Mouse (Mus musculus): ENCODE results near the gene Ncoa7.
"Not testable (repeated sequence)": the region's sequence is repeated elsewhere in the genome, so short reads cannot be mapped to it uniquely, and the experiment has no call there.

Ncoa7 gene

DNA sequence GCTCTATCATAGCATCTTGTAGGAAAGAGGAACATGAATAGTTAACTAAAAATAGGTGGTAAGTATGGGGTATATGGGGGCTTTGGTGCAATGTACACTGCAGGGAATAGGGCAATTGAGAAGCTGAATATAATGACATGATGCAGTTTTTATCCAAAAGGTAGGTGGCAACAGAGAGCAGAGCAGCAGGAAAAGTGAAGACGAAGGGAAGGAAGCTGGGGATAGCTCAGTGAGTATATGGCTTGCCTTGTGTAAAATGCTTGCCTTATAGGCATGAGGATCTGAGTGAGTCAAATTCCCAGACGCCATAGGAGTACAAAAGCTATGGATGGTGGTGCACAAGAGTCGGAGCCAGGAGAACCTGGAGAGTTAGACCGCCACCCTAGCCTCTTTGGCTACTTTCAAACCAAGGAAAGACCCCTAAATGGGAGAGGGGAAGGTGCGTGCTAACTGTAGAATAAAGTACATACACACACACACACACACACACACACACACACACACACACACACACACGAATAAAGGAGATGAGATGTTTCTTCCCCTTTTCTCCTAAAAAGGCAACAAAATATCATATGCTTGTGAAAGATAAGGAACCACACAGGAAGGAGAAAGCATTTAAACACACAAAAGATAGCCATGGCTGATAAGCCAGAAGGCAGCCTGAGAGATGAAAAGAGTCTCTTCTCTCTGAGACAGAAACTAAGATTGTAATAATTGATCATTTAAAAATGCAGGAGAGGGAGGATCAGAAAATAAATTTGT lies 142.4 kb downstream of the Ncoa7 start:
- no peak for DNase-seq

DNA sequence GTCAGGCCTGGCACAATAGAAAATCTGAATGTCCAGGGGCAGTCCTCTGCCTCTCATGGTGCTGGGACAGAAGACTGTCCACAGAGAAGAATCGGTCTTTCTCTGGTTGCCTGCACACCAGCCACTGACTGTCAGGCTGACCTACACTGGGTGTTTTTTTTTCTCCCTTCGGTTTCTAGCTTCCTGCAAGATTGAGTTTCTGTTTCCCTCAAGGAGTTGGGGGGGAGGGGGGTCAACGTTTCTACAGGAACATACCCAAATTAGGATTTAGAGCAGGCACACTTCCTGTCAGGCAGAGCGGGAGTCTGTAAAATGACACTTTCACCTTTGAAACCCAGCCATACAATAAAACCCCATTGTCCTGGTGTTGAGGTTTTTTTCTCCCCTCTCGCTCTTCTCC lies 147.5 kb downstream of the Ncoa7 start:
- DNase-seq = no peak

DNA sequence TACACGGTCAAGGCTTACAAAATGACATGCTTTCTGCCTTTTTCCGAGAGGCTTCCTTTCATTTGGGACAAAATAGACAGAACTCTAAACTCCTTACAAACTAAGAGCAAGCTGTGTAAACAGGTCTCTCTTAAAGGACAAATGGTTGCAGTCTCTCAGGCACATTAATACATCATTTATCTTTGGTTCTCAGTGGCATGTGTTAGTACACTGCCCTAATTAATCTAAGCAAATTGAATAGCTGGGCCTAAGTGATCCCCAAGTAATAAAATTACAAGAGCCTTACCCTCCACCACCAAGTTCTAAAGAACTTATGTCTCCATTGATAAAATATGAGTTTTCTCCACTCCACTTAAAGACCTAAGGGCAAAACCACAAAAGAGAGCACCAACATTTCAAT lies 155.4 kb downstream of the Ncoa7 start:
- DNase-seq = no peak

DNA sequence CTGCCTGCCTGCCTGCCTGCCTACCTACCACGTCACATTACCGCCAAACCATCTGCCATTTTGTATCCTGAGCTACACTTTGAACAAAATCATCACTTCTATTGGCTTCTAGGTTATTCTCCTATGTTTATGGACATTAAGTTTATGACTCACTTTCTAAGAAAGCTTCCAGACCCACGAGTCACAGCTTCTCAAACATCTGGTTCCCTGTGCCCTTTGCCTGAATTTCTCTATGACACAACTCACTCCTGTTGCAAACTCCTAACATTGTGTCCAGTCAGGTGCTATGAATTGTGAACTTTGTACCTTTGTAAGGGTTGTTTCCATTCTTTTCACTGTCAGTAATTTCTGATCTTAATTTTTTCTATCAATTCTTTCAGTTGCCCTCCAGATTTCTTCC lies 164.9 kb downstream of the Ncoa7 start:
- DNase-seq = no peak

DNA sequence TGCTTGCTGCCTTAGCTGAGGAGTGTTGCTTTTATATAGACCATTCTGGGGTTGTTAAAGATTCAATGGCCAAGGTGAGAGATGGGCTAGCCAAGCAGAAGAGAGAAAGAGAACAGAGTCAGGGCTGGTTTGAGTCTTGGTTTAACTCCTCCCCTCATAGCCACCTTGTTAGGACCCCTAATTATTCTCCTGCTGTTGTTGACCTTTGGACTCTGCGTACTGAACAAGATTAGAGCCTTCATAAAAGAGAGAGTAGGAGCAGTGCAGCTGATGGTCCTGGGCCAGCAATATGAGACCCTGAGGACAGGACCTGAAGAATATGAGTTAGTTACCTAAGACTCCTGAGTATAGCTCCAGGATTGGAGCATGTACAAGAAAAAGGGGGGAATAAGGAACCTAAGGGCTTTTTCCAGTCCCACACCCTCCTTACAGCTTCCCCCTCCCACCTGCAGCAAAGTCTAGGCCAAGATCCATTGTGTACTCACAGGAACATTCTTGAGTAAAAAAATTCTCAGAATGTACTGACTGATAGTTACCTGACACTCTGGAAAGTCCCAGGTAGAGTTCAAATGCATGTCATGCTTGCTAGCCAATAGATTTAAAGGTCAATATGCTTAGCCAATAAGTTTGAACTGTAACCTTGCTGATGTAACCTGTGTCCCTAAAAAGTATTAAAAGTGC lies 166.5 kb downstream of the Ncoa7 start:
- not testable (repeated sequence) for DNase-seq

DNA sequence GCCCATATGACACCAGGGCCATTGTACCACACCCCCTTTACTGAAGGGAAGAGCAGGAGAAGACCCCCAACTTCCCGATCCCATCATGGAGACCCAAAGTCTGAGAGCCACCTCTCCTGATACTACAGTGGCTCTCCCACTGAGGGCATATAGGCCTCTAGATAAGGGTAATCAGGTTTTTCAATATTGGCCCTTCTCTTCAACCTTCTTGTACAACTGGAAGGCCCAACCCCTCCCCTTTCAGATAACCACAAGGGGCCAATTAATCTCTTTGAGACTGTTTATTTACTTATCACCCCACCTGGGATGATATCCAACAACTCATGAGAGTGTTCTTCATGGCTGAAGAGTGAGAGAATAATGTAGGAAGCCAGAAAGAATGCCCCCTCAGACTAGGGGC lies 170.4 kb downstream of the Ncoa7 start:
- DNase-seq = no peak

DNA sequence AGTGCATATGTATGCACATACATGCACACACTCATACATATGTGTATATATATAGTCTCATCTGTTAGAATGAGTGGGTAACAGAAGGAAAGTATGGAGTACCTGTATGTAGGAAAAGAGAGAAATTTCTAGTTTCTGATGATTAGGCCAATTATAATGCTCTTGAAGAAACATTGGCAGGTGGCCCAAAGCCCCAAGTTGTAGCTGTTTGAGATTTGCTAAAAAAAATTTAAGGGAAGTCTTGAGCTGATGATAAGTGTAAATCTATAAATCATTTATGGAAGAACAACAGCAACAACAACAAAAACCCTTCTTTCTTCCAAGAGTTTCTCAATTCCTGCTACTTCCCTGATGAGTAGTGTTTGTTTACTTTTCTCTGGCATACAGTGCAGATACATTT lies 173.1 kb downstream of the Ncoa7 start:
- no peak for DNase-seq

DNA sequence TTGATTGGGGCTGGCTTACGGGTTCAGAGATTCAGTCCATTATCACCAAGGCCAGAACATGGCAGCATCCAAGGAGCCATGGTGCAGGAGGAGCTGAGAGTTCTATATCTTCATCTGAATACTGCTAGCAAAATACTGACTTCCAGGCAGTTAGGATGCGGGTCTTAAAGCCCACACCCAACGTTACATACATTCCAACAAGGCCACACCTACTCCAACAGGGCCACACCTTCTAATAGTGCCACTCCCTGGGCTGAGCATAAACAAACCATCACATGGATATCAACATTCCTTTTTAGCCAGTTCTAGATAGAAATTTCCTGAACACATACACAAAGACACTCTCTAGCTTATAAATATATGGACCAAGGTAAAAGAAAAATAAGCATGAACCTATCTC lies 173.6 kb downstream of the Ncoa7 start, which contains the start of gene Hint3:
Gene Hint3, minus strand, starts transcription at position 120 of the 400 bp plus-strand sequence.
- no peak for DNase-seq

DNA sequence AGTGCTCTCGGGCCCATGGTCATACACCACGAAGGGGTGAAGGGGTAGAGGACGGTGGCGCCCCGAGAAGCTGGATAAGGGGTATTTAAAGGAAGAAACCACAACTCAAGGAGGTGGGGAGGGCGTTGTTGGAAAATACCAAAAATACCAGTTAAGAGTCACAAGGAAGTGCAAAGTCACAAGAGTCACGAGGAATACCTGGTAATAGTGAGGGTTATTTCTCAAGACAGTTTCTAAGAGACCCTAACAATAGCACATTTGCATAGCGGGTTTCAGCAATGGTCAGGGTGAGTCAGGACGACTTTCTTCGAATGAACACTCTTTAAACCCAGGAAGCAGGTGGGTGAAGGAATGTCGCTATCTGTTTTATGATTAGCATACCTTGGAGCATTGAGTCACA lies 174.7 kb downstream of the Ncoa7 start:
- DNase-seq = not testable (repeated sequence)

DNA sequence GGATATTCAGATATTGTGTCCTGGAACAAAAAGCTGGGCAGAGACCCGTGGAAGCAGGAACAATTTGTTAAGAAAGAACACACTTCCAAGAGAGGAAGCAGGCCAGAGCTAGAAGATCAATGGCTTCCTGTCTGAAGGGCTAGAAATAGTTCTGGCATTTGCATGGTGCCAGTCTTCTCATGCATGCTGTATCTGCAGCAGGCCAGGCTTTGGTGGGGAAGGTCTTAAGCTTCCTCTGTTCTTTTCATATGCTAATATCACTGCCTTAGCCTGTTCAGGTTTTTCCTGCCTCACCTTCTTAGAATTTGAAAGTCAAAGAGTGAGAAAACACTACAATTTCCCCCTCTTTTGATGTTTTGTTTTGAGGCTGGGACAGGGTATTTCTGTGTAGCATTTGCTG lies 175.6 kb downstream of the Ncoa7 start:
- DNase-seq = no peak

DNA sequence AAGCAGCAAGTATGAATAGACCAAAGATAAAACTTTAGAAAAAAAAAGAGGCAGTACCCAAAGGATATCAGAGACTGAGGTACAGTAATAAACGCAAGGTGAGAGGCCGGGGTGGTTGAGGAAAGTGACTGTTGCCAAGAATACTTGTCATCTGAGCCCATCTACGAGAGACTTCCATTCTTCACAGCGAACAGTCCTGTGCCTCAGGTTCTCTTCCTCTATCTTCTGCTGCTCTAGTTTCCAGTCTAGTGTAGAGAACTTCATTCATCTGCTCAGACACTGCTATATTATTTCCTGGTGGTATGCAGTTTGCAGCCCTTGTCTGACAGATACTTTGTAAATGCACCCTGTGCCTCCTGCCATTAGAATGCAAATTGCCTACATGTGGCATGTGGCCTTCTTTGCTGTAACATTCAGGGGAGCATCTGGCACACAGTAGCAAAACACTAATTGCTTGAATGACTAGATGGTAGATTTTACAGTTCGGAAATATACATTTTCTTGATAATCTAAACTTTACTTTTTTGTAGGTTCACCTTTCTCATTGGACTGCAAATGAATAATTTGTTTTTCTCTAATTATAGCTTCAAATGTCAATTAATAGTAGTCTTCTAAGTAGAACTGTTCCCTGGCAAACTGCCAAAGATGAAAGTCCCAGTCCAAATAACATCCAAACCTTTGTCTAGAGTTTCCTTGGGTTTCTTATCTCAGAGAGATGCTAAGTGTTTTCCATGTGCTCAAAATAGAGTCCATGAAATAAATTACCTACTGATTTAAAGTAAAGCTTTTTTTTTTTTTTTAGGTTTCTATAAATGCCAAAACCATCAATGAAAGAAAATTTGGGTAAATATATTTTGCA lies 178.7 kb downstream of the Ncoa7 start:
- no peak for DNase-seq

DNA sequence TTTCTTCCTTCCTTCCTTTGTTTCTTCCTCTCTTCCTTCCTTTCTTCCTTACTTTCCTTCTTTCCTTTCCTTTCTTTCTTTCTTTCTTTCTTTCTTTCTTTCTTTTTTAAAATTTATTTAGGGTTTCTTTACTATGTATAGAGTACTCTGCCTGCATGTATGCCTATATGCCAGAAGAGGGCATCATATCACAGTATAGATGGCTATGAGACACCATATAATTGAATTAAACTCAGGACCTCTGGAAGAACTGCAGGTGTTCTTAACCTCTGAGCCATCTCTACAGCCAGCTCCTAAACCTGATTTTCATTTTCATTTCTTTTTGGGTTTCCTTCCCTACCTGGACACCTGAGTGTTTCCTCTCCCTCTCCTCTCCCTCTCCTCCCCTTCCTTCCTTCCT lies 180.2 kb downstream of the Ncoa7 start:
- DNase-seq = no peak

DNA sequence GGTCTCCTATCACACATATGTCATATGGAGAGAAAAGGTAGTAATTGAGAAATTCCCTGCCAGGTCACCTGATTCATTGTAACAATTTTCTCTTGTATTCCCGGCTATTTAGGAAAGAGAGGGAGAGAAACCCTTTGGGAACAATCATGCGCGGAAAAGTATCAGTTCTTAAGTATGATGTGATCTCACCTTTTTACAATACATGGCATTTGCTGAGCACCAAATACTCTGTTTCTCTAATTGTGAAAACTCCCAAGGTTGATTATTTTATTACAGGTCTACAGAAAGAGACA lies 184.3 kb downstream of the Ncoa7 start:
- DNase-seq = no peak

DNA sequence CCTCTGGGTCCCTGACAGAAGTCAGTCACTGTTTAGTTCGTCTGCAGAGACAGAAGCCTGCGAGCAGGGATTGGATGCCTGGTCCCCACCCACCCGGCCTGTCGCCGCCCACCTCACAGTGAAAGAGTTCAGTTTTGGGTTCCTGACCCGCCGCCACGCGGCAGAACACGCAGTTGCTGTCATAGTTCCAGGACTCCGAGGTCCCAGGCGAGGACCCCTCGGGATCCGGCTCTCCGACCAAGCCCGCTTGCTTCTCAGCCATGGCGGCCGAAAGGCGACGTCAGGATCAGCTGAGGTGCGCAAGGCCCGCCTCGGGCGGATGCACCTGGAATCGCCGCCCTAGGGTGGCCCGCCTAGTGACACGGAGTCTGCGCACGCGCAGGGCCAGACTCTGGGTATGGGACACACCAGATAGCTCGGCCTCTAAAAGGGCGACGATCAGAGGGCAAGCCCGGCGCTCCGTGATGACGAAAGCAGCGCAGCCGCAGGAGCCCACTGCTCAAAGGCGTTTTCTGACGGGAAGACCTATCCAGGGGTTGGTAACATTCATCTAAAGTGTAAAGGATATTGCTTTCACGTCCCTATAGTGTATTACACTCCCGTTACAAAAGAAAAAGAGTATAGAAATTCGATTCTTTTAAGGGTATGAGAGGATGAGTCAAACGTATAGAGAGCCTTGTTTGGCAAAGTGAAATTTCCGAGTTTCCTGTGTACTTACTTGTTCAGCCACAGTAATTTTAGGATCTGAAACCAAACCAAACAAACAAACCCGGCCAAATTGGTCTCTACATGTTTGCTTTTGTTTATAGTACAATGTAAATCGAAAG lies 184.8 kb downstream of the Ncoa7 start:
- DNase-seq = peak; percentile 99

DNA sequence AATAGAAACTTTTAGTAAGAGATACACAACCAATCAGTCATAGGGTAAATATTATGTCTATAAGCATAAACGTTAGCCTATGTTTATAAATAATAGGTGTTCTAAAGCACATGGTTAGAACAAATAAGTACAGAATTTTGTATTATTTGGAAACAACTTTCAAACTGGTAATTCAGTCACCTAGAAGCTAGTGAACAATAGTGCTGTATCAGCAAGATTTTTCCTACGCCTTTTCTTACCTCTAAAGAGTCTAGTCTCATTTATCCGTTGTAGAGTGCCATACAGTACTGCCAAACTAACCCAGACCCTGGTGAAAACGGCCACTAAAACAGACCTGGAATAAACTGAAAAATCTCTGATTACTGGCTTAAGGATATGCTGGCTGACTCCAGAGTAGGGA lies 190.1 kb downstream of the Ncoa7 start:
- DNase-seq = no peak

DNA sequence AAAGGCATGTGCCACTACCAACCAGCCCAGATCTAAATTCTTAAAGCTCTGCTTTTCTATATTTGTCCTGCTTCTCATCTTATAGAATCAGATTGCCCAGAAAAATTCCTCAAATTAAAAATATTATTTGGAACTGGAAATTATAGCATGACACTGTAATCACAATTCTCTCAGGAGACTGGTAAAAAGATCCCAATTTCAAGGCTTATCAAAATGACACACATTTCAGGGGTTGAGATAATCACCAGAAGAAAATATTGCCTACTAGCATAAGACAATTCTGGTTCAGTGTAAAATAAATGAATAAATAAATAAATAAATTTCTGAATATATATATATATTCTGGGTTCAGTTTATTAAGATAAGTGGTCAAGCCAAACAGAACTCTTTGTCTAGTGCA lies 193.5 kb downstream of the Ncoa7 start:
- no peak for DNase-seq

DNA sequence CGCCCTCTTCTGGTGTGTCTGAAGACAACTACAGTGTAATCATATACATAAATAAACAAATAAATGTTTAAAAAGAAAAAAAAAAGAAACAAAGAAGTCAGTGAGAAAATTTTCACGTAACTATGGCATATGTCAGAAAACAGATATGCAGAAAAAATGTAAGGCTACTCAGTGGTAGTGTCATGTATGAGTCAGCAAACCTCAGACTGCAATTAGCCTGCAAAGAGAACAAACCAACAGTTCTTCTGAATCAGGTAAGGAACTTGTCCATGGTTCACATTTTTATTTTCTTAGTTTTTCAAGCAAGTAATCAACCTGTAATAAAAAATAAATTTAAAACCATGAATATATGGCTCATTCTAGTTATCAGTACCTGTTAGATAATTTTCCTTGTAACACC lies 195.0 kb downstream of the Ncoa7 start:
- DNase-seq = no peak

DNA sequence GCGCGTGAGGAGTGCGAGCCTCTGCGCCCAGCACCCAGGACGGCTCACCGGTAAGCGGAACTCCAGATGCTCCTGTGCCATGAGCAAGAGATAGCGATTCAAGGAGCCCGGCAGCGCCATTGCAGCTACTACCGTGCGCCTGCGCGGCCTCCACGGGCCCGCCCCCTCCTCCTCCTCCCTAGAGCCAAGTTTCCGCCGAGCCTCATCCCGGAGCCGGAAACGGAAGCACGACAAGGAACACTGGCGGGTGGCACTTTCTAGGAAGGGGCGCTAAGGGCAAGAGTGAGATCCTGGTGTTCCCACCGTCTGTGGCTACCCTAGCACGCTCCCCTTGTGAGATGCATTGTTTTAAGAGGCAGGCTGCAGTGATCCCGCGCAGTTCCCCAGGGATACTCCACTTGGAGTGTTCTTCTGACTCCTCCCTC lies 202.6 kb downstream of the Ncoa7 start, which contains the start of gene Trmt11:
Gene Trmt11, minus strand, starts transcription at position 208 of the 425 bp plus-strand sequence.
- DNase-seq = peak; percentile 89 to 93

DNA sequence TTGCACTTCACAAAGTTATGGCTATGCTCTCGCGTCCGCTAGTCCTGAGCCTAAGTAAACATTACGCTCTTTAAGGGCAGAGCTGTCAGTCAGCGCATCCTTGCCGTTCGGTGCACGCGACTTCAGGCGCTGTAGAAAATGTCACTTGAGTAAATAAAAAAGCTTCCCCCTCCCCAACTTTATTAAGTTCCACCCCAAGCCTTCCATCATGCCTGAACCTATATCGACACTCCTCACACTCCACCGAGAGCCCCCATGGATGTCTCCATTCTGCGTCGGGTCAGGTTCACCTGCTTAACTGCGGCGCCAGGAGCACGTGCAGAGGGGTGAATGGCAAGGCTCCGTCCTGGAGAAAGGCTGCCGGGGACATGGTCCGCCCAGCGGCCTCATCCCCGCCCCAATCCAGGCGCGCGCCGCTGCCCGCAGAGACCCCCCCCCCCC lies 203.0 kb downstream of the Ncoa7 start:
- DNase-seq = no peak

DNA sequence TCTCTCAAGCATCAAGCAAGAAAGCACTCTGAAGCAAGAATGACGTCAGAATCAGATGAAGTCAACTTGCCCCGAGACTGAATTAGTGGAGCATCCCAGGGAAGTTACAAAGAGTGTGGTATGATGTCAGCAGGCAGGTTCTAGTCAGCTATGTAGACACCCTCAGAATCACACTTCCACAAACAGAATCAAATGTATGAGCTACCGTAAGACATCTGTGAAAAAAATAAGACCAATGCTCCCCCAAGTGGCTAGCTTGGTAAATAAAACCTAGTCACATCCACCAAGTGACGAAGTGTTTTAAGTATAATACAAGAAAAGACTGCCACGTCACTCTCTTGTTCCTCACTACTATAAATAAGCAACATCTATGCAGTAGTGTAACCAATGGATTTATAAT lies 216.1 kb downstream of the Ncoa7 start:
- DNase-seq = no peak

DNA sequence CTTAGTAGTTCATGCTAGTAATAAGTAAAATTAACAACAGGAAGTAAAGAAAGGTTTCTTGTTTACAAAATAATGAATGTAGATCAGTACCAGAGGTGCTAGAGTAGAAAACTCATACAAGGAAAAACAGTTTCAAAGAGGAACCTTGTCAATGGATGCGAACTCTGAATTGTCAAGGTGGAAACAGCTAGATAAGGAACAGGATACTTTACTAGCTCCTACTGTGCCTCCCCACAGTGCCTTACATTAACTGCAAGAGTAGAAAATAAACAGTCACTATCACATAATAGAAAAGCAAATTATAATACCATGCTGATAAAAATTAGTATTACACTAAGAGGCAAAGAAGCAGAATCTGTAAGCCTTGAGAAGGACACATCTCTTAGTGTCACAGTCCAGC lies 217.4 kb downstream of the Ncoa7 start:
- no peak for DNase-seq
